Mouse (Mus musculus) kidney, adult 18-20 months (tissue): ENCODE data around the gene Chchd3.

Experiments
- DNase-seq: peaks from one replicate; pipeline ENCODE4 v3.0.0; 2021

The Chchd3 gene

DNA sequence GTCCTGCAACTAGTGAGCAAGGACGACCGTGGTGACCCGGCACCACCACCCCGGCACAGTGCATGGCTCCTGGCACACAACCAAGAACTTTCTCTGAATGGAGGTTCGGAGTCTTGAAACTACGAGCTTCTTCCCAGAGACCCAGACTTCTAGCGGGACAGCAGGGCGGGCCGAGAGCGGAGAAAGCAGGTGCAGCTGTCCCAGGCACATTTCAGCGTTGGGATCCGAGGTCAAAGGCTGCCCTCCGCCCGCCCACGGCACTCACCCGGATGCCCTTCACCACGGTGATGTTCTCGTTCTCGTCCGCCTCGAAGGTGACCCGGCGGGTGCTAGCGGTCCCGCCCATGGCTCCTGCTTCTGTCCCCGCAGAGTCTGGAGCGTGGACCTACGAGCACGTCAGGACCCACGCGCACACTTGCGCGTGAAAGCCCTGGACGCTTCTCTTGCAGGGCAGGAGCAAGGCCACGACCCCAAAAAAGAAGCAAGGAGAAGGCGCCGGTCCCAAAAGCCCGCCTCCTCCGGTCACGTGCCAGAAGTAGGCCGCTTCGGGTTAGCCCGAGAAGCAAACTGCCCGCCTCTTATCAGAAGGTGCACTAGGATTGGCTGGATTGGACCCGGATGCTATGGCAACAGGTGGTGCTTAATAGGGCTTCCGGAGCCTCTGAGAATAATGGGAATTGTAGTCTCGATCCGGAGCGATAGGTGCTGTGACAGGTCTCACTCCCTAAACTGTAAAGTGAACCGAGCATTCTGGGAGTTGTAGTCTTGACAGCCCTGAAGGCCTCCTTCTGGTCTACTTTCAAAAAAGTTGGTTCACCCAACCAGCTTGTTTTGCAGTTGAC, at the start of gene Chchd3:
TSS of gene Chchd3 (minus strand) at position 526 of the 842 bp plus-strand sequence.
- DNase-seq = peak; percentile 98

DNA sequence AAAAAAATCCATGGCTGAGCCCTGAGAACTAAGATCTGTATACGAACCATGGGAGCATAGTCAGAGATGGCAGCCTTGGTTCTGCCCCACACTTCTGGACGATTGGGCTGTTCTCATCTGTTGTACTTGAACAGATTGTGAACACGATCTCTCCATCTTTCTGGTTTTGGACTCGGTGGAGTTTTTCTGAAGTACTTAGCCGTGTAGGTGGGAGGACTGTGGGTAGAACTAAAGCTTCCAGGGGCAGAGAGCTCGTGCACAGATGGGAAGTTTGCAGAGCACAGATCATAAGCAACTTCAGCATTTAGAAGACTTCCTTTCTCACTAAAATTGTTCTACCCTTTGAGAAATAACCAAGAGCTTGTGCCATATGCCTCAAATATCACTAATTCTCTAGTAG, 44.6 kb upstream of the Chchd3 start:
- no peak for DNase-seq

DNA sequence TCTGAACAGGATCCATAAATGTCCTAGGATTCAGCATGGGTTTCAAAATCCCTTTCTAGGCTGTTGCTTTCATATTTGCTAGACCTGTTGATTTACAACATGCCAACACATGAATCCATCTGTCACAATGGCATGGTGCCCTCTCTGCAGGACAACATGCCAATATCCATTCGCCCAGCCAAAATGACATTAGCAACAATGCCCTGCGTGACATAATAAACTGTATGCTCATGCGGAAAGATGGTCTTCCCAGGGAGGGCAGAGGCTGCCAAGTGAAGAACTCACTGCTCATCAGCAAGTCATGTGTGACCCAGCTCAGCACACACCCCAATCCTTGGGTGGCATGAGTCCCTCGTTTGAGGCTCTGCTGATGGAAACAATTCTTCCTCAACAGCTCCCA, 38.8 kb upstream of the Chchd3 start:
- no peak for DNase-seq

DNA sequence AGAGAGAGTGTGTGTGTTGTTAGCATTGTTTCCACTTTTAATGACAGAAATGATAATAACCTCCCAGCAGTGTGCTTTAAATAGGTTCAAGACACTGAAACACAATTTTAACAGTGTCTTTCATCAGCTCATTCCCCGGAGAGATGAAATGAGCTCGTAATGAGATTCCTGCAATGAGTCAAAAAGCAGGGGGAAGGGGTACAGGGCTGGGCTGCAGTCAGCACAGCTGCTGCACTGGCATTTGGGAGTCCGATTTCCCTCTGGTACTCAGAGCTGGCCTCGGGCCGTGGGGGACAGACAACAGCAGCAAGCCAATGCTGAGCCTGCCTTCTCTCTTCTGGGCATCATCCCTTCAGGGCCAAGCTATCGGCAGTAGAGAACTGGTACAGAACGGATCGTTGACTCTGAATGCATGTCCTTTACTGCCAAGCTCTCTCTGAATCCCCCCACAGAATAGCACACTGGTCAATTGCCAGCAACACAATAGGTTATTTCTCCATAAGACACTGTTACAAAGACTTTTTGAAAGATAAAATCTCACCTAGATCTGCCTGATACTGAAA, 34.7 kb upstream of the Chchd3 start:
- no peak for DNase-seq

DNA sequence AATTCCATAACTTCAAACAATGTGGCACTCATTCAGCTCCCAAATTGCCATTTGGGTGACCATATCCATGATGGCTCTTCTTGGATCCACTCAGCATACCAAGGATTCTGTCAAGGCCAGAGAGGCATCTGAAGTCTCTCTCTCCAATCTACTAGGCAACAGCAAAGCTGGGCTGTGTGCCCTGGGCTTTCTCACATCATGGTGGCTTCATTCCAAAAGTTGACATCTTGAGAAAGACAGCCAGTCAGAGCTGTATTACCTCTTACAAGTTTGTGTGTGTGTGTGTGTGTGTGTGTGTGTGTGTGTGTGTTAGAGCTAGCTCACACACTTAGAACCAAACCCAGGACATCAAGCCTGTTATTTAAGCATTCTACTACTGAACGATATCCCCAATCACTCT, 20.1 kb upstream of the Chchd3 start:
- no peak for DNase-seq

GRCm38 (mm10) chr6:33078260-33078936, 18.3 kb upstream of the Chchd3 start:
- no peak for DNase-seq

DNA sequence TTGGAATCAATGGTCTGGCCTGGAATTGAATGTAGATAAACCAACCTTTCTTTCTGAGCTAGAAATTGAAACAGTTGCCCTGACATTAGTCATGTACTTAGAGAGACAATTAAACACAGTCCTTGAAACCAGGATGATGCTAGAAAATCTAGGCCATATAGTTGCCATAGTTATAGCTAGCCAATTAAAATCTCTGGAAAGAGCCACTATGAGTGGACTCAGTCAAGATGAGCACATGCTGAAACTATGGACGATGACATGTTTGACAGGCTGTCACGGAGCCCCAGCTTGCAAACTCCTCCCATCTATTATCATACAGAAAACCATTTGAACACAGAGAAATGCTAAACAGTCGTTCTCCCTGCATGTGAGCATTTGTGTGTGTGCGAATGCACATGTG, 6.4 kb upstream of the Chchd3 start:
- no peak for DNase-seq

DNA sequence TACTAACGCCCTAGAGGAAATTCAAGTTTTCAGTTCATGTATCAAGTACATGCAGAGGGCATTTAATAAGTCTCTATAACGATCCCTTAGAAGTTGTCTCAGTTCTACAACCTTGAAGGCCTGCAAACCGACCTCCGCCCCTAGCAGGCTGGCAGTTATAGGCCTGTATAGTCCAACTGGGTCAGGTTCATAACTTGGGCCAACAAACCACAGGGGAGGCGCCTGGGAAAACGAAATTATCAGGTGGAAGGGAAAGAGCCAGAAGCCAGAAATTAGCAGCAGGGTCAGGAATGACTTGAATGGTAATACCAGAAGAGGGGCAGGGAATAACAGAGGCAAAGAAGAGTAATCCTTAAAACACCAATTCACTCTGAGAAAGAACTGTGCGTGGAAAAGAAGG, 784 bp downstream of the Chchd3 start:
- peak; percentile 40 for DNase-seq

- no peak for DNase-seq
Measured at GRCm38 (mm10) chr6:33056392-33056791, 3.7 kb downstream of the Chchd3 start.

GRCm38 (mm10) chr6:33055663-33056062, 4.4 kb downstream of the Chchd3 start:
- DNase-seq = no peak

GRCm38 (mm10) chr6:33054946-33055345, 5.1 kb downstream of the Chchd3 start:
- DNase-seq = no peak

GRCm38 (mm10) chr6:33051642-33052041, 8.4 kb downstream of the Chchd3 start:
- DNase-seq = no peak

DNA sequence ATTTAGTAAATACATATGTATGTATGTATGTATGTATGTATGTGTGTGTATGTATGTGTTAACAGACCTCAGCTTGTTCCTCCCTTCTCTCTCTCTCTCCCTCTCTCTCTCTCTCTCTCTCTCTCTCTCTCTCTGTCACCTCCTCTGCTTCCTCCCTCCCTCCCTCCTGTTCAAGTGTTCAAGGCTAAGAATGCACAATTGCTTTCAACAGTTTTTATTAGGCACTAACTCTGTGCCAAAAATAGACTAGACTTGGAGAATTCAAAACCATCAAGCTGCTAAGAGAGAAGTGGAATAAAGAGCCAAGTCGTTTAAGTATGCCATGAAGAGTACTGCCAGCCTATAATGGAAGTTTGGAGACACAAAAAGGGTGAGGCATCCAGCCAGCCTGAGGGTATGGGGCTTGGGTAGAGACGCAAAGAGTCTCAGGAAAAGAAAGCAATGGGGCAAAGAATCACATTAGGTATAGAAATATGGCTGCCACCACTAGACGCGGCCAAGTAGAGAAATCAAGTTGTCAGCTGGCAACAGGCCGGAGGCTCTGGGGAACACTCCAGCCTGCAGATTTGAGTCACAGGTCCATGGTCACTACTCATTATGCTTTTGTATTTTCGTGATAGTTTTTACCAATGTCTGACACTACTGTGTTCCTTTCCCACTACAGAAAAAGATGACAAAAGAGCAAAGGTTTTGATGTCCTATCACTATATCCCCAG, 10.2 kb downstream of the Chchd3 start:
- DNase-seq = no peak

GRCm38 (mm10) chr6:33043480-33043879, 16.6 kb downstream of the Chchd3 start:
- no peak for DNase-seq

DNA sequence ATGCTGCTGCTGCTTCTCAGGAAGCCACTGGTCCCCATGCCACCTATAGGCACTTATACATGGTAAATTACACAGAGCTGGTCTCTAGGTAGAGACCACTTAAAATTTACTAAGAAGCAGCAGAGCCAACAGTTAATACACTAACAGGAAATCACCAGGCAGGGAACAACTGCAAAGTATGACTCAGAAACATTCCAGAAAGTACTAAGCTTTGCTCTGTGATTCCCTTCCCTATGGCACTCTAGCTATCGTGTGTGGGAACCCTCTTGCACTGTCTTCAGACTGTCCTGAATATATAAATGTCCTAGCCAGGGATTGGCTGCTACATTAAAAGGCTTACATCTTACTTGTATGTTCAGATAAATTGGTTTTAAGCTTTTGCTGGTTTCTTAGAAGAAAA, 17.2 kb downstream of the Chchd3 start:
- no peak for DNase-seq

DNA sequence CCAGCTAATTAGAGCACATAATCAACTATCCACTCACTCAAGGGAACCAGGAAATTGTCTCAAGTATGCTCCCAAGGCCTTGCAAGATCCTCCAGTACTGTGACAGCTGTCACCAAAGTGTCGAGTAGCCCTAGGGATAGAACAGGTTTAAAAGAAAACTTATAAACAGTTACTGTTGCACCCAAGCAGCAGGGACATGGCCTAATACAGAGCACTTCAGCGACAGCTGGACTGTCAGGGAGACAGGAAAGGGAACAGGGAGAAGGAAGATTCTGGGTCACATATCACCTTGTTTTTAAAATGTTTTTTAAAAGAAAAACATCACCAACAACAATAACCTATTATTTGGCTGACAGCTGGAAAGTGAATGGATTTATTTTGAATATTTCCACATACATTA, 18.1 kb downstream of the Chchd3 start:
- no peak for DNase-seq

- DNase-seq = no peak
Measured at GRCm38 (mm10) chr6:33040360-33041090, 19.5 kb downstream of the Chchd3 start.

DNA sequence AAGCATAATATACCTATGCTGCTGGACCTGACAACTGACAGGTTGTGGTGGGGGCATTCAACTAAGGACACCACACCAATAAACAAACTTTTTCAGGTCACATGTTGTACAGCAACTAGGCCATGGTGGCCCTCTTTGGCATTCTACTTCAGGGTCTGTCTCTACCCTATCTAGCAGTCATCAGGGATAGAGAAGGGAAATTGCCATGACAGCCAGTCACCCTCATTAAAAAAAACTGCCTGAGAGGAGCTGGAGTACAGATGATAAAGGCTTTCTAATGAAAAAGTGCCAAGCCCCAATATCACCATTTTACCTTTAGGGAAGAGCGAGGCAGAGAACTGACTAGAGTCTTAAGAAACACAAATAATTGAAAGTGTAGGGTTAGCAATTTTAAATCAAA, 27.5 kb downstream of the Chchd3 start:
- no peak for DNase-seq

GRCm38 (mm10) chr6:33031631-33032030, 28.4 kb downstream of the Chchd3 start:
- no peak for DNase-seq

DNA sequence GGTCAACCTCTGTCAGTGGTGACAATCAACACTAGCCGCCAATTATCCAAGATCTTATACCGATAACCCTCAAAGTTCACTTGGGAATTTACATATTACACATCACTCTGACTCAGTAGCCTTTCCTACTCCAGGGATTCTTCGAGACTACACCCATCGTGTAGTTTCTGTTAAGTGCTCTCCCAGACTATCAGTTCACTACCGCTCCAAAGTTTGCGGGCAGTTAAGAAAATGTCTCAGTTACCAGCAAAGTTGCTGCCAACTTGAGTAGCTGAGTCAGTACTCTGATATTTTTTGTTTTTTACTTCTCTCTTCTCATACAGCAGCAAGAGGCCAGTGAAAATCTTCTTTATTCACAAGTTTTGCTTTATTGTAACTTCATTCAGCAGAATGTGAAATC, 31.8 kb downstream of the Chchd3 start:
- no peak for DNase-seq

- DNase-seq = no peak
Measured at GRCm38 (mm10) chr6:33025041-33025440, 35.0 kb downstream of the Chchd3 start.

DNA sequence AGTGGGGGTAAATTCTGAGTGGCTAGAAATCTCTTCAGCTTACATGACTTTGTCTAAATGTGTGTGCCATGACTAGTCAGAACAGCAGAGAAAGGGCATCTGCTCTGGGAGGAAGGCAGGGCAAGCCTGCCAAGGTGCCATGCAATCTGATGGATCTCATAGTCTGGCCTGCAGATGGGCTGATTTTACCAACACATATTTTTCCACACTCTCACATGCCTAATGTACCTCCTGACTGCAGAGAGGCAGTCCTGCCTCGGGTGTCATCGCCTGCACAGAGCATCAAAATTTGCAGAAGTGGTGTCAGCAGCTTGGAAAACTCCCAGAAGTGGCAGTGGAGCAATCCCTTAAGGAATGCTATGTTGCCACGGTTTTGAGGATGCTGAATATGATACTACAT, 55.5 kb downstream of the Chchd3 start:
- no peak for DNase-seq

GRCm38 (mm10) chr6:33002988-33003387, 57.1 kb downstream of the Chchd3 start:
- DNase-seq = no peak
